Mouse (Mus musculus) MEL (cell line): ENCODE results near the gene Nop2. TPM values are rescaled to one million over a fixed set of nuclear protein-coding genes. Genes with fewer than 3 reads are reported as not detected.

Experiments used
- DNase-seq: peaks from one replicate; pipeline ENCODE4 v3.0.0; 2011; ENCODE audit warnings: low read depth, low spot score
- H3K27ac ChIP-seq: 2 replicates; pipeline ENCODE4 v1.5.1; 2012; ENCODE audit warnings: low read depth, mild to moderate bottlenecking, control low read depth, low read length, moderate library complexity; ENCODE audit not compliant: control insufficient read depth
- H3K27me3 ChIP-seq, 2 experiments: fragments of 150-350 bp in 1 of 2; sonication (generic) in 1 of 2; 2 replicates each; pipeline ENCODE4 v1.6.1; 2012; ENCODE audit warnings: low read length in 2 of 2, mild to moderate bottlenecking in 2 of 2, improper control_type of control experiment in 1 of 2, moderate library complexity in 1 of 2; ENCODE audit not compliant: insufficient read depth in 2 of 2, control insufficient read depth in 1 of 2
- H3K36me3 ChIP-seq, 2 experiments: 2 replicates each; pipeline ENCODE4 v1.6.1; 2012 to 2014; ENCODE audit warnings: low read length in 2 of 2, improper control_type of control experiment in 1 of 2, inconsistent platforms in 1 of 2, mild to moderate bottlenecking in 1 of 2; ENCODE audit not compliant: insufficient read depth in 2 of 2, control insufficient read depth in 1 of 2
- H3K4me1 ChIP-seq, 2 experiments: fragments of 150-350 bp in 1 of 2; sonication (generic) in 1 of 2; 2 replicates each; pipeline ENCODE4 v1.6.1; 2012; ENCODE audit warnings: low read length in 2 of 2, improper control_type of control experiment in 1 of 2, mild to moderate bottlenecking in 1 of 2; ENCODE audit not compliant: insufficient read depth in 2 of 2, control insufficient read depth in 1 of 2
- H3K4me3 ChIP-seq, 2 experiments: fragments of 150-350 bp in 1 of 2; sonication (generic) in 1 of 2; 2 replicates each; pipeline ENCODE4 v1.5.1; 2012; ENCODE audit warnings: low read depth in 2 of 2, low read length in 2 of 2, mild to moderate bottlenecking in 2 of 2, moderate library complexity in 2 of 2, control low read depth in 1 of 2, improper control_type of control experiment in 1 of 2; ENCODE audit not compliant: control insufficient read depth in 1 of 2, insufficient read depth in 1 of 2
- H3K79me2 ChIP-seq: 2 replicates; pipeline ENCODE4 v1.6.1; 2012; ENCODE audit warnings: mild to moderate bottlenecking, low read length, moderate library complexity; ENCODE audit not compliant: control insufficient read depth, poor library complexity, insufficient read depth
- H3K9ac ChIP-seq: 2 replicates; pipeline ENCODE4 v1.6.1; 2012; ENCODE audit warnings: low read depth, mild to moderate bottlenecking, control low read depth, low read length, moderate library complexity; ENCODE audit not compliant: control insufficient read depth, poor library complexity, severe bottlenecking
- H3K9me3 ChIP-seq: fragments of 150-350 bp; sonication (generic); replicated peaks from 2 replicates; pipeline ENCODE4 v1.6.1; 2012; ENCODE audit warnings: mild to moderate bottlenecking, low read length, improper control_type of control experiment, moderate library complexity; ENCODE audit not compliant: insufficient read depth
- CHD1 ChIP-seq: IDR thresholded peaks from 2 replicates; pipeline ENCODE4 v1.6.1; 2012; ENCODE audit warnings: low read depth, mild to moderate bottlenecking, inconsistent platforms, low read length, improper control_type of control experiment
- CHD2 ChIP-seq: IDR thresholded peaks from 2 replicates; pipeline ENCODE4 v1.6.1; 2011; ENCODE audit warnings: low read length, improper control_type of control experiment
- E2F4 ChIP-seq: IDR thresholded peaks from 2 replicates; pipeline ENCODE4 v1.6.1; 2011; ENCODE audit warnings: low read depth, low read length, improper control_type of control experiment, borderline replicate concordance
- EP300 ChIP-seq, 2 experiments: IDR thresholded peaks; 2 replicates each; pipeline ENCODE4 v1.6.1; 2011; ENCODE audit warnings: improper control_type of control experiment in 2 of 2, low read length in 2 of 2, low read depth in 1 of 2, mild to moderate bottlenecking in 1 of 2
- GABPA ChIP-seq: IDR thresholded peaks from 2 replicates; pipeline ENCODE4 v1.6.1; 2012; ENCODE audit warnings: low read depth, mild to moderate bottlenecking, inconsistent platforms, low read length, improper control_type of control experiment, moderate library complexity
- JUND ChIP-seq: IDR thresholded peaks from 2 replicates; pipeline ENCODE4 v1.6.1; 2011; ENCODE audit warnings: low read depth, mild to moderate bottlenecking, improper control_type of control experiment, low read length
- MAFK ChIP-seq: IDR thresholded peaks from 2 replicates; pipeline ENCODE4 v1.6.1; 2011; ENCODE audit warnings: low read depth, mild to moderate bottlenecking, low read length, improper control_type of control experiment, borderline replicate concordance
- MAX ChIP-seq: IDR thresholded peaks from 2 replicates; pipeline ENCODE4 v1.6.1; 2011; ENCODE audit warnings: low read length, improper control_type of control experiment
- MAZ ChIP-seq: IDR thresholded peaks from 2 replicates; pipeline ENCODE4 v1.6.1; 2012; ENCODE audit warnings: low read depth, mild to moderate bottlenecking, inconsistent platforms, low read length, improper control_type of control experiment
- MYC ChIP-seq: IDR thresholded peaks from 2 replicates; pipeline ENCODE4 v1.6.1; 2011; ENCODE audit warnings: low read depth, mild to moderate bottlenecking, low read length, improper control_type of control experiment, moderate library complexity
- NELFE ChIP-seq: IDR thresholded peaks from 2 replicates; pipeline ENCODE4 v1.6.1; 2011; ENCODE audit warnings: low read depth, low read length, improper control_type of control experiment
- NRF1 ChIP-seq: IDR thresholded peaks from 2 replicates; pipeline ENCODE4 v1.6.1; 2014; ENCODE audit warnings: low read depth, mild to moderate bottlenecking, inconsistent platforms, low read length, improper control_type of control experiment, moderate library complexity; ENCODE audit not compliant: poor library complexity, insufficient read depth, severe bottlenecking
- POLR2A ChIP-seq, 2 experiments: IDR thresholded peaks; 2 replicates each; pipeline ENCODE4 v1.6.1; 2011 to 2012; ENCODE audit warnings: low read length in 2 of 2, mild to moderate bottlenecking in 2 of 2, control low read depth in 1 of 2, improper control_type of control experiment in 1 of 2, low read depth in 1 of 2, moderate library complexity in 1 of 2; ENCODE audit not compliant: control insufficient read depth in 1 of 2, insufficient read depth in 1 of 2, poor library complexity in 1 of 2
- RAD21 ChIP-seq: IDR thresholded peaks from 2 replicates; pipeline ENCODE4 v1.6.1; 2011; ENCODE audit warnings: mild to moderate bottlenecking, low read depth, low read length, improper control_type of control experiment
- SIN3A ChIP-seq: IDR thresholded peaks from 2 replicates; pipeline ENCODE4 v1.6.1; 2012; ENCODE audit warnings: low read length, improper control_type of control experiment, inconsistent platforms
- SMC3 ChIP-seq: IDR thresholded peaks from 2 replicates; pipeline ENCODE4 v1.6.1; 2011; ENCODE audit warnings: low read depth, low read length, improper control_type of control experiment
- TBP ChIP-seq: IDR thresholded peaks from 2 replicates; pipeline ENCODE4 v1.8.0; 2011; ENCODE audit warnings: low read depth, low read length, improper control_type of control experiment
- UBTF ChIP-seq: IDR thresholded peaks from 2 replicates; pipeline ENCODE4 v1.6.1; 2012; ENCODE audit warnings: low read depth, mild to moderate bottlenecking, inconsistent platforms, low read length, improper control_type of control experiment, moderate library complexity, borderline replicate concordance; ENCODE audit not compliant: insufficient read depth
- USF1 ChIP-seq: IDR thresholded peaks from 2 replicates; pipeline ENCODE4 v1.6.1; 2014; ENCODE audit warnings: low read depth, mild to moderate bottlenecking, inconsistent platforms, low read length, improper control_type of control experiment, moderate library complexity
- USF2 ChIP-seq, 2 experiments: IDR thresholded peaks; 2 replicates each; pipeline ENCODE4 v1.6.1; 2011 to 2012; ENCODE audit warnings: improper control_type of control experiment in 2 of 2, low read length in 2 of 2, borderline replicate concordance in 1 of 2, inconsistent platforms in 1 of 2, low read depth in 1 of 2, mild to moderate bottlenecking in 1 of 2; ENCODE audit not compliant: insufficient read depth in 1 of 2
- ZC3H11A ChIP-seq: IDR thresholded peaks from 2 replicates; pipeline ENCODE4 v1.6.1; 2012; ENCODE audit warnings: low read depth, mild to moderate bottlenecking, inconsistent platforms, low read length, improper control_type of control experiment
- ZKSCAN1 ChIP-seq: IDR thresholded peaks from 2 replicates; pipeline ENCODE4 v1.6.1; 2012; ENCODE audit warnings: low read depth, mild to moderate bottlenecking, inconsistent platforms, low read length, improper control_type of control experiment, moderate library complexity
- ZMIZ1 ChIP-seq: IDR thresholded peaks from 2 replicates; pipeline ENCODE4 v1.6.1; 2012; ENCODE audit warnings: low read depth, mild to moderate bottlenecking, inconsistent platforms, low read length, improper control_type of control experiment, moderate library complexity
- ZNF384 ChIP-seq: IDR thresholded peaks from 2 replicates; pipeline ENCODE4 v1.6.1; 2012; ENCODE audit warnings: low read depth, mild to moderate bottlenecking, inconsistent platforms, low read length, improper control_type of control experiment
- polyA plus RNA-seq, 2 experiments: library from polyadenylated mRNA; stranded (reverse) in 1 of 2; unstranded in 1 of 2; fragments of >175 nt in 1 of 2; fragments of >200 nt in 1 of 2; gene quantifications; 2 replicates each; pipeline versions ENCODE4 v1.2.1 to v1.2.4; 2012; ENCODE audit warnings: low replicate concordance in 2 of 2, low read depth in 1 of 2; ENCODE audit not compliant: insufficient read length in 2 of 2, insufficient read depth in 1 of 2, missing spikeins in 1 of 2
- total RNA-seq: library from RNA; depleted of rRNA; stranded (reverse); fragments of 300-350 nt; gene quantifications from 2 replicates; pipeline ENCODE4 v1.2.3, GENCODE M21; 2012

Gene Nop2
- total and polyA plus RNA-seq, 3 experiments, result 221 to 337 (median 263) TPM

- no peak for TF ChIP-seq E2F4
Measured at GRCm38 (mm10) chr6:125145479-125145951, 13.8 kb downstream of the Nop2 start (continued).

- no peaks in the 10 kb centered on the region for H3K27me3 ChIP-seq
- no peak for TF ChIP-seq SIN3A
- TF ChIP-seq MYC, result no peak
- no peak for TF ChIP-seq ZNF384
- no peak for TF ChIP-seq ZKSCAN1
- no peak for TF ChIP-seq CHD2
- H3K9me3 ChIP-seq, result no peaks in the 10 kb centered on the region
- no peak overlapping the region for H3K9ac ChIP-seq
- DNase-seq, result no peak
- peaks cover 0 to 13% of the 10 kb centered on the region in 2 experiments; a peak in 2 of 4 replicates for H3K4me1 ChIP-seq
- H3K4me3 ChIP-seq, result no peak overlapping the region
- no peaks in the 10 kb centered on the region for H3K79me2 ChIP-seq
- peaks cover 0 to 2% of the 10 kb centered on the region in 2 experiments; a peak in 3 of 4 replicates for H3K36me3 ChIP-seq
- H3K27ac ChIP-seq, result no peak overlapping the region
Measured at GRCm38 (mm10) chr6:125146148-125146547, 14.4 kb downstream of the Nop2 start.

DNA sequence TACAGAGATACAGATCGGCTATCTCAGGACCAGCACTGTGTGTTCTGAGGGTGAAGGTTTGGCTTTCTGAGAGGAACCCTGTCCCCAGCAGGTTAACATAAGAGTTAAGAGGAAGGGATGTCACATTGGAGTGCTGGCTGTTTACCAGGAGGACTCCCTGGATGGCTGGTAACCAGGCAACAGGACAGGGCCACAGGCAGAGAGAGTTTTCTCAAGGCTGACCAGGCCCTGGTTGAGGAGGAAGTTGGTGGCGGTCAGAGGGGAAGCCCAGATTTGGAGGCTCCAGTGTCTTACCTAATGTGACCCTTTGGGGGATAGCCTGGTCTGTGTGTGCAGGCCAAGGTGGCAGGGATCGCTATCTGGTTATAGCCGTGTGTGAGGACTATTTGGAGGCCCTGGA lies 15.1 kb downstream of the Nop2 start:
- peak; percentile 46 for DNase-seq
- H3K4me3 ChIP-seq, result no peak overlapping the region
- H3K79me2 ChIP-seq, result no peaks in the 10 kb centered on the region
- H3K27me3 ChIP-seq, result no peaks in the 10 kb centered on the region
- H3K27ac ChIP-seq, result no peak overlapping the region
- no peak overlapping the region for H3K9ac ChIP-seq
- H3K4me1 ChIP-seq, result peaks cover 0 to 18% of the 10 kb centered on the region in 2 experiments; a peak in 2 of 4 replicates
- TF ChIP-seq SMC3 (no peak), USF1 (no peak), RAD21 (no peak), GABPA (no peak), ZMIZ1 (no peak), NRF1 (no peak), NELFE (no peak)
- no peaks in the 10 kb centered on the region for H3K9me3 ChIP-seq
- H3K36me3 ChIP-seq, result peaks cover 0 to 6% of the 10 kb centered on the region in 2 experiments; a peak in 2 of 4 replicates

DNA sequence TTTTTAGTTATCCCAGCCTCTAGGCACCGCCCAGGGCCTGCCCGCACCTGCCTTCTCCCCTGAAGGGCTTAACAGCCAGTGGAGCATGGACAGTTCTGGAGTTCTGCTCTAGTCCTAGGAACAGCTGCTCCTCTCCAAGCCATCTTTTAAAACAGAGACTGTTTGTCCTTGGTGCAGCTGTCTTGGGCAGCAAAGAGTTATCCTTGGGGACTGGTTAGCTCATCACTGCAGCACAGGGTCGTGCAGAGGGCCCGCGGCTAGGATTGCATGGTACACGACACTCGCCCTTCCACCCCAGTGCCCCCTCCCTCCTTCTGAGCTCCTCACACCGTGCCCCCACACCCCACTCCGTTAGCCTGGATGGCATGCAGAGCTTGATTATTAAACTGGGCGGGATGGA lies 15.6 kb downstream of the Nop2 start:
- TF ChIP-seq MAFK (no peak), UBTF (no peak), POLR2A (IDR thresholded peaks at IDR 0.05; ENCODE audit: control insufficient read depth in 1 of 2, insufficient read depth in 1 of 2, low read depth in 1 of 2, low read length in 2 of 2, poor library complexity in 1 of 2) (no peak), RAD21 (no peak), MAX (no peak), CHD1 (no peak), ZC3H11A (no peak), JUND (no peak), USF2 (IDR thresholded peaks at IDR 0.05; ENCODE audit: borderline replicate concordance in 1 of 2, insufficient read depth in 1 of 2, low read depth in 1 of 2, low read length in 2 of 2) (no peak), MAZ (no peak), ZMIZ1 (no peak), EP300 (IDR thresholded peaks at IDR 0.05; ENCODE audit: low read depth in 1 of 2, low read length in 2 of 2) (no peak), ZNF384 (no peak), USF1 (no peak), TBP (no peak)
- Histone ChIP-seq H3K9ac (no peak overlapping the region), H3K4me3 (no peak overlapping the region), H3K27me3 (no peaks in the 10 kb centered on the region), H3K79me2 (peaks cover 3% of the 10 kb centered on the region; the same call in 1 of the 2 replicates), H3K4me1 (peaks cover 0 to 23% of the 10 kb centered on the region in 2 experiments; a peak in 3 of 4 replicates), H3K36me3 (peaks cover 0 to 9% of the 10 kb centered on the region in 2 experiments; a peak in 2 of 4 replicates), H3K9me3 (no peaks in the 10 kb centered on the region), H3K27ac (no peak overlapping the region)
- DNase-seq, result no peak
